Mouse (Mus musculus): ENCODE data around the gene Faim. TPM values are rescaled to one million over a fixed set of nuclear protein-coding genes. Genes with fewer than 3 reads are reported as not detected.

Faim gene
- polyA plus RNA-seq, 1 experiment = 3.9 TPM

- 3% methylated on average over 58 of the region's 58 CpGs for WGBS
- Histone ChIP-seq H3K27ac (ENCODE audit: control insufficient read depth, insufficient read depth, low read length) (no peak within 1 kb of the TSS), H3K4me3 (ENCODE audit: control insufficient read depth, insufficient read depth, low read length) (no peak within 1 kb of the TSS), H3K4me1 (replicated peaks; ENCODE audit: control insufficient read depth, insufficient read depth, low read length) (no peaks in the 10 kb centered on the region), H3K36me3 (ENCODE audit: control insufficient read depth, insufficient read depth, low read length) (no peaks in the 10 kb centered on the region), H3K27me3 (ENCODE audit: control insufficient read depth, insufficient read depth, low read length) (peaks cover 14% of the 10 kb centered on the region)
- TF ChIP-seq POLR2A (IDR thresholded peaks at IDR 0.05; ENCODE audit: control insufficient read depth, extremely low read depth, insufficient read depth, low read length, poor library complexity) = no peak
- no peak for TF ChIP-seq CTCF (IDR thresholded peaks at IDR 0.05; ENCODE audit: borderline replicate concordance, control insufficient read depth, extremely low read depth, insufficient read depth, low read length, poor library complexity)
- no peak for DNase-seq
Measured at GRCm38 (mm10) chr9:98955103-98955715, 31.0 kb upstream of the Faim start, which contains the start of gene Foxl2. Foxl2 (plus strand) TSS chr9:98955288.

GRCm38 (mm10) chr9:98955716-98956224 lies 30.4 kb upstream of the Faim start:
- TF ChIP-seq CTCF (IDR thresholded peaks at IDR 0.05; ENCODE audit: borderline replicate concordance, control insufficient read depth, extremely low read depth, insufficient read depth, low read length, poor library complexity) (no peak), POLR2A (IDR thresholded peaks at IDR 0.05; ENCODE audit: control insufficient read depth, extremely low read depth, insufficient read depth, low read length, poor library complexity) (no peak)
- peaks cover 13% of the 10 kb centered on the region for H3K27me3 ChIP-seq (ENCODE audit: control insufficient read depth, insufficient read depth, low read length)
- no peak overlapping the region for H3K27ac ChIP-seq (ENCODE audit: control insufficient read depth, insufficient read depth, low read length)
- no peak overlapping the region for H3K4me3 ChIP-seq (ENCODE audit: control insufficient read depth, insufficient read depth, low read length)
- no peak for DNase-seq
- no peaks in the 10 kb centered on the region for H3K36me3 ChIP-seq (ENCODE audit: control insufficient read depth, insufficient read depth, low read length)
- WGBS = 4% methylated on average over 60 of the region's 60 CpGs
- no peaks in the 10 kb centered on the region for H3K4me1 ChIP-seq (replicated peaks; ENCODE audit: control insufficient read depth, insufficient read depth, low read length)

- Histone ChIP-seq H3K4me3 (ENCODE audit: control insufficient read depth, insufficient read depth, low read length) (no peak overlapping the region), H3K27ac (ENCODE audit: control insufficient read depth, insufficient read depth, low read length) (no peak overlapping the region), H3K27me3 (ENCODE audit: control insufficient read depth, insufficient read depth, low read length) (peaks cover 15% of the 10 kb centered on the region), H3K4me1 (replicated peaks; ENCODE audit: control insufficient read depth, insufficient read depth, low read length) (no peaks in the 10 kb centered on the region), H3K36me3 (ENCODE audit: control insufficient read depth, insufficient read depth, low read length) (no peaks in the 10 kb centered on the region)
- TF ChIP-seq CTCF (IDR thresholded peaks at IDR 0.05; ENCODE audit: borderline replicate concordance, control insufficient read depth, extremely low read depth, insufficient read depth, low read length, poor library complexity) (no peak), POLR2A (IDR thresholded peaks at IDR 0.05; ENCODE audit: control insufficient read depth, extremely low read depth, insufficient read depth, low read length, poor library complexity) (no peak)
- DNase-seq = no peak
- WGBS = 3% methylated on average over 80 of the region's 80 CpGs
Measured at GRCm38 (mm10) chr9:98956591-98957381, 29.4 kb upstream of the Faim start.

GRCm38 (mm10) chr9:98957751-98958351 lies 28.3 kb upstream of the Faim start:
- WGBS = 7% methylated on average over 23 of the region's 23 CpGs
- H3K27ac ChIP-seq (ENCODE audit: control insufficient read depth, insufficient read depth, low read length) = no peak overlapping the region
- no peak for TF ChIP-seq POLR2A (IDR thresholded peaks at IDR 0.05; ENCODE audit: control insufficient read depth, extremely low read depth, insufficient read depth, low read length, poor library complexity)
- no peak for TF ChIP-seq CTCF (IDR thresholded peaks at IDR 0.05; ENCODE audit: borderline replicate concordance, control insufficient read depth, extremely low read depth, insufficient read depth, low read length, poor library complexity)
- H3K4me1 ChIP-seq (replicated peaks; ENCODE audit: control insufficient read depth, insufficient read depth, low read length) = no peaks in the 10 kb centered on the region
- H3K36me3 ChIP-seq (ENCODE audit: control insufficient read depth, insufficient read depth, low read length) = no peaks in the 10 kb centered on the region
- peaks cover 23% of the 10 kb centered on the region for H3K27me3 ChIP-seq (ENCODE audit: control insufficient read depth, insufficient read depth, low read length)
- no peak overlapping the region for H3K4me3 ChIP-seq (ENCODE audit: control insufficient read depth, insufficient read depth, low read length)
- DNase-seq = no peak

GRCm38 (mm10) chr9:98958628-98959027 lies 27.5 kb upstream of the Faim start:
- Histone ChIP-seq H3K4me3 (ENCODE audit: control insufficient read depth, insufficient read depth, low read length) (no peak overlapping the region), H3K36me3 (ENCODE audit: control insufficient read depth, insufficient read depth, low read length) (no peaks in the 10 kb centered on the region), H3K4me1 (replicated peaks; ENCODE audit: control insufficient read depth, insufficient read depth, low read length) (no peaks in the 10 kb centered on the region), H3K27ac (ENCODE audit: control insufficient read depth, insufficient read depth, low read length) (no peak overlapping the region), H3K27me3 (ENCODE audit: control insufficient read depth, insufficient read depth, low read length) (peaks cover 24% of the 10 kb centered on the region)
- TF ChIP-seq POLR2A (IDR thresholded peaks at IDR 0.05; ENCODE audit: control insufficient read depth, extremely low read depth, insufficient read depth, low read length, poor library complexity) (no peak), CTCF (IDR thresholded peaks at IDR 0.05; ENCODE audit: borderline replicate concordance, control insufficient read depth, extremely low read depth, insufficient read depth, low read length, poor library complexity) (no peak)
- 13% methylated on average over 6 of the region's 6 CpGs for WGBS
- DNase-seq = no peak

GRCm38 (mm10) chr9:98959851-98960250 lies 26.3 kb upstream of the Faim start:
- TF ChIP-seq POLR2A (IDR thresholded peaks at IDR 0.05; ENCODE audit: control insufficient read depth, extremely low read depth, insufficient read depth, low read length, poor library complexity) (no peak), CTCF (IDR thresholded peaks at IDR 0.05; ENCODE audit: borderline replicate concordance, control insufficient read depth, extremely low read depth, insufficient read depth, low read length, poor library complexity) (no peak)
- Histone ChIP-seq H3K36me3 (ENCODE audit: control insufficient read depth, insufficient read depth, low read length) (no peaks in the 10 kb centered on the region), H3K4me1 (replicated peaks; ENCODE audit: control insufficient read depth, insufficient read depth, low read length) (no peaks in the 10 kb centered on the region), H3K27ac (ENCODE audit: control insufficient read depth, insufficient read depth, low read length) (no peak overlapping the region), H3K27me3 (ENCODE audit: control insufficient read depth, insufficient read depth, low read length) (peaks cover 28% of the 10 kb centered on the region), H3K4me3 (ENCODE audit: control insufficient read depth, insufficient read depth, low read length) (no peak overlapping the region)
- no peak for DNase-seq
- WGBS = 41% methylated on average over 3 of the region's 3 CpGs
